Mouse (Mus musculus) midbrain, embryonic 10.5 days (tissue): ENCODE measurements around the gene Gm2a. TPM values are rescaled to one million over a fixed set of nuclear protein-coding genes. Genes with fewer than 3 reads are reported as not detected.

Experiments used
- DNase-seq: peaks from one replicate; pipeline ENCODE4 v3.0.0-alpha.2; 2017; ENCODE audit warnings: low spot score
- H3K27ac ChIP-seq: fragments of 300-500 bp; sonication (generic); replicated peaks from 2 replicates; pipeline ENCODE4 v1.5.1; 2016; ENCODE audit warnings: mild to moderate bottlenecking
- H3K27me3 ChIP-seq: fragments of 300-500 bp; sonication (generic); 2 replicates; pipeline ENCODE4 v1.6.1; 2016; ENCODE audit warnings: low read depth, mild to moderate bottlenecking; ENCODE audit not compliant: poor library complexity, severe bottlenecking
- H3K36me3 ChIP-seq: fragments of 300-500 bp; sonication (generic); 2 replicates; pipeline ENCODE4 v1.6.1; 2016; ENCODE audit warnings: mild to moderate bottlenecking, moderate library complexity
- H3K4me1 ChIP-seq: fragments of 300-500 bp; sonication (generic); 2 replicates; pipeline ENCODE4 v1.6.1; 2016
- H3K4me3 ChIP-seq: fragments of 300-500 bp; sonication (generic); 2 replicates; pipeline ENCODE4 v1.5.1; 2016; ENCODE audit warnings: mild to moderate bottlenecking, moderate library complexity
- H3K9me3 ChIP-seq: fragments of 300-500 bp; sonication (generic); replicated peaks from 2 replicates; pipeline ENCODE4 v1.6.1; 2016; ENCODE audit warnings: mild to moderate bottlenecking
- WGBS: fragments of 180-500 bp; shearing (Covaris S2); methylation state at CpG from one replicate; pipeline ENCODE4 v1.1.7; 2016; 5-methylcytosine and 5-hydroxymethylcytosine counted together
- polyA plus RNA-seq: library from polyadenylated mRNA; unstranded; fragments of >200 nt; fragmentation: Nextera tagmentation; extraction: Ambion mirVana; gene quantifications from 2 replicates; pipeline ENCODE4 v1.2.1, GENCODE M21; 2016

Gene Gm2a
- polyA plus RNA-seq, 1 experiment from 2014 or later = 9.3 TPM

GRCm38 (mm10) chr11:55137646-55138045 lies 39.7 kb downstream of the Gm2a start:
- H3K36me3 ChIP-seq = no peaks in the 10 kb centered on the region
- no peaks in the 10 kb centered on the region for H3K9me3 ChIP-seq
- H3K27ac ChIP-seq = no peak overlapping the region
- H3K4me3 ChIP-seq = no peak overlapping the region
- DNase-seq = no peak
- H3K4me1 ChIP-seq = peaks cover 5% of the 10 kb centered on the region; the same call in 1 of the 2 replicates
- no peaks in the 10 kb centered on the region for H3K27me3 ChIP-seq

GRCm38 (mm10) chr11:55141502-55141901 lies 43.6 kb downstream of the Gm2a start:
- H3K27ac ChIP-seq = no peak overlapping the region
- no peaks in the 10 kb centered on the region for H3K27me3 ChIP-seq
- H3K36me3 ChIP-seq = no peaks in the 10 kb centered on the region
- DNase-seq = no peak
- H3K4me1 ChIP-seq = peaks cover 5% of the 10 kb centered on the region; the same call in 1 of the 2 replicates
- no peak overlapping the region for H3K4me3 ChIP-seq
- H3K9me3 ChIP-seq = no peaks in the 10 kb centered on the region
- WGBS = 91% methylated on average over 4 of the region's 4 CpGs

DNA sequence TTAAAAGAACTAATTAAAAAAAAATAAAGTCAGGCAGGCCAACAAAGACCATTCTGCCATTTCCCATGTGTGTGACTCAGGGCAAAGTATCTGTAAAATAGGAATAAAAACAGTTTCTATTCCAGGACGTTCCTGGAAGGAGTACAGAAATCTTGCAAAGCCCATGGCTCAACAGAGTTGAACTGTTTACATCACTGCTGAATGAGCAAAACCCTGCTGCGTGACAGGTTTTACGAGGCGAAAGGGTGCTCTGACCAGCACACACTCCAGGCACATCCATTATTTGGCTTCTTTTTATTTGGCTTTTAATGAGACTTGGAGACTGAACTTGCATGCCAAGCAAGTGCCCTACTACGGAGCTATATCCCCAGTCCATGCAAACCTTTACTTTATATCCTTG lies 46.1 kb downstream of the Gm2a start:
- 91% methylated on average over 5 of the region's 5 CpGs for WGBS
- Histone ChIP-seq H3K4me1 (peaks cover 10% of the 10 kb centered on the region), H3K27me3 (no peaks in the 10 kb centered on the region), H3K9me3 (no peaks in the 10 kb centered on the region), H3K27ac (no peak overlapping the region), H3K4me3 (no peak overlapping the region), H3K36me3 (no peaks in the 10 kb centered on the region)
- no peak for DNase-seq

- Histone ChIP-seq H3K4me1 (peaks cover 10% of the 10 kb centered on the region), H3K36me3 (no peaks in the 10 kb centered on the region), H3K27ac (no peak overlapping the region), H3K4me3 (no peak overlapping the region), H3K27me3 (no peaks in the 10 kb centered on the region), H3K9me3 (no peaks in the 10 kb centered on the region)
- no peak for DNase-seq
- WGBS = 56% methylated on average over 1 of the region's 1 CpGs
These were observed 48.9 kb downstream of the Gm2a start for GRCm38 (mm10) chr11:55146855-55147254.

GRCm38 (mm10) chr11:55147423-55147822 lies 49.5 kb downstream of the Gm2a start:
- DNase-seq = no peak
- Histone ChIP-seq H3K9me3 (no peaks in the 10 kb centered on the region), H3K4me3 (no peak overlapping the region), H3K36me3 (no peaks in the 10 kb centered on the region), H3K4me1 (peaks cover 10% of the 10 kb centered on the region), H3K27me3 (no peaks in the 10 kb centered on the region), H3K27ac (no peak overlapping the region)
- WGBS = 63% methylated on average over 6 of the region's 6 CpGs

GRCm38 (mm10) chr11:55148461-55148860 lies 50.5 kb downstream of the Gm2a start:
- WGBS = 83% methylated on average over 4 of the region's 4 CpGs
- Histone ChIP-seq H3K36me3 (no peaks in the 10 kb centered on the region), H3K4me1 (peaks cover 10% of the 10 kb centered on the region)

GRCm38 (mm10) chr11:55151608-55152007 lies 53.7 kb downstream of the Gm2a start, which contains the start of gene Slc36a3:
Gene Slc36a3 (minus strand): TSS chr11:55151708.
- no peaks in the 10 kb centered on the region for H3K27me3 ChIP-seq
- peaks cover 10% of the 10 kb centered on the region for H3K4me1 ChIP-seq
- H3K4me3 ChIP-seq = no peak within 1 kb of the TSS
- DNase-seq = no peak
- H3K9me3 ChIP-seq = no peaks in the 10 kb centered on the region
- WGBS = 89% methylated on average over 3 of the region's 3 CpGs
- no peaks in the 10 kb centered on the region for H3K36me3 ChIP-seq
- H3K27ac ChIP-seq = no peak within 1 kb of the TSS

More at GRCm38 (mm10) chr11:55148461-55148860, 50.5 kb downstream of the Gm2a start:
- Histone ChIP-seq H3K27me3 (no peaks in the 10 kb centered on the region), H3K27ac (no peak overlapping the region), H3K9me3 (no peaks in the 10 kb centered on the region), H3K4me3 (no peak overlapping the region)
- no peak for DNase-seq

- no peak for DNase-seq
- Histone ChIP-seq H3K4me3 (no peak overlapping the region), H3K9me3 (no peaks in the 10 kb centered on the region), H3K27me3 (no peaks in the 10 kb centered on the region), H3K4me1 (no peaks in the 10 kb centered on the region), H3K27ac (no peak overlapping the region), H3K36me3 (no peaks in the 10 kb centered on the region)
- WGBS = 69% methylated on average over 3 of the region's 3 CpGs
These were observed 56.6 kb downstream of the Gm2a start for GRCm38 (mm10) chr11:55154398-55155069.

DNA sequence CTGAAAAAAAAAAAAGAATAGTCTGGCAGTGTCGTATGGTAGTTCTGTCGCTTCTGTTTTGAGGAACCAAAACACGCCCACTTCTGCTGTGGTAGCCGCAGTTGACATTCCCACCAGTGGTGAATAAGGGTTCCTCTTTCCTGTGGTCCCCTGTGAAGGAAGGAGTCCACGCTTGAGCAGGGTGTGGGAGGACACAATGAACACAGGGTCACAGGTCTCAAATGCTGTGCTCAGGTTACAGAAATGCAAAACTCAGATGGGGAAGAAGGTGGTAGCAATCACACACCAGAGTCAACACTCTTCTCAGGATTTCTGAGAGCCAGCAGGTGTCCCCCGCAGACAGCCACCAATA lies 57.1 kb downstream of the Gm2a start:
- no peaks in the 10 kb centered on the region for H3K36me3 ChIP-seq
- H3K4me1 ChIP-seq = no peaks in the 10 kb centered on the region
- no peak overlapping the region for H3K4me3 ChIP-seq
- no peaks in the 10 kb centered on the region for H3K9me3 ChIP-seq
- WGBS = 80% methylated on average over 6 of the region's 6 CpGs
- no peaks in the 10 kb centered on the region for H3K27me3 ChIP-seq
- no peak overlapping the region for H3K27ac ChIP-seq
- DNase-seq = no peak

DNA sequence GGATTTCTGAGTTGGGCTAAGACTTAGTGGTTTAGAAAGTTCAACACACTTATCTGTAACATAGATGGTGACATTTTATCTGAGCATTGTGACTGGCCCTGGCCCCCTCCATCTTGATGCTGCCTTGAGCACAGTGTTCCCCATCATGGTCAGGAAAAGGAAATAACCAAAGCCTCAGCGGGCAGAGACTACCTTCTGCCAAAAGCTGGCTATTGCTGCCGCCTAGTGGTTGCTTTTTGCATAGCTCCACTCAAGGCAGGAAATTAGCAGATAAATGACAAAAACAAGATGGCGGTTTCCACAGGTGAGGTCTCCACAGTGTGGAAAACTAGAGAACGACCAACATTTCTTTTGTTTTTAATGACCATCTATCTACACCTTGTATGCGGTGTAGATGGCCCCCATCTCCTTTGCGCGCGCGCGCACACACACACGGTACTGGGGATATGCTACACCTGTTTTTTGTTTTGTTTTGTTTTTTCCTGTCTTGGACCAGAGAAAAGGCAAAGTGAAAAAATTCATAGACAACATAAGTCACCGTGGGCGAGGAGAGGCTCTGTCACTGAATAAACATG lies 61.0 kb downstream of the Gm2a start:
- Histone ChIP-seq H3K27ac (no peak overlapping the region), H3K27me3 (no peaks in the 10 kb centered on the region), H3K4me1 (no peaks in the 10 kb centered on the region), H3K36me3 (no peaks in the 10 kb centered on the region), H3K9me3 (no peaks in the 10 kb centered on the region), H3K4me3 (no peak overlapping the region)
- DNase-seq = peak; percentile 74
- 54% methylated on average over 13 of the region's 13 CpGs for WGBS

Other genes starting within 250 kb of the Gm2a start
- 4.7 and 6.5 TPM in 2 replicates for gene Lyrm7, start 237.2 kb upstream of the Gm2a start, polyA plus RNA-seq
- 625 and 682 TPM in 2 replicates for gene Hint1, start 231.7 kb upstream of the Gm2a start, polyA plus RNA-seq
- 68.6 and 72.1 TPM in 2 replicates for gene Gpx3, start 195.7 kb upstream of the Gm2a start, polyA plus RNA-seq
- gene Tnip1, start 135.2 kb upstream of the Gm2a start, polyA plus RNA-seq = 9.5 and 11.6 TPM in 2 replicates
- 53.9 and 71.1 TPM in 2 replicates for gene Anxa6, start 64.7 kb upstream of the Gm2a start, polyA plus RNA-seq
- 0.34 and 0.39 TPM in 2 replicates for gene Ccdc69, start 20.0 kb upstream of the Gm2a start, polyA plus RNA-seq
- gene Slc36a3, start 53.6 kb downstream of the Gm2a start, polyA plus RNA-seq = not detected in 2 replicates
- 0.17 and 0.20 TPM in 2 replicates for gene Slc36a2, start 87.0 kb downstream of the Gm2a start, polyA plus RNA-seq
- 0.77 and 1.0 TPM in 2 replicates for gene Slc36a1, start 106.2 kb downstream of the Gm2a start, polyA plus RNA-seq
- 0.02 and 0.04 TPM in 2 replicates for gene Fat2, start 238.4 kb downstream of the Gm2a start, polyA plus RNA-seq